Mouse (Mus musculus) lung, postnatal 14 days (tissue): ENCODE measurements at regions not wholly inside any gene's neighbourhood (a gene's known extent, or its start where the extent isn't known, plus 50 kb on each side); places are given as distances from the start of the nearest gene placed in this dataset.

Experiments
- DNase-seq: peaks from one replicate; pipeline ENCODE4 v3.0.0; 2021

DNA sequence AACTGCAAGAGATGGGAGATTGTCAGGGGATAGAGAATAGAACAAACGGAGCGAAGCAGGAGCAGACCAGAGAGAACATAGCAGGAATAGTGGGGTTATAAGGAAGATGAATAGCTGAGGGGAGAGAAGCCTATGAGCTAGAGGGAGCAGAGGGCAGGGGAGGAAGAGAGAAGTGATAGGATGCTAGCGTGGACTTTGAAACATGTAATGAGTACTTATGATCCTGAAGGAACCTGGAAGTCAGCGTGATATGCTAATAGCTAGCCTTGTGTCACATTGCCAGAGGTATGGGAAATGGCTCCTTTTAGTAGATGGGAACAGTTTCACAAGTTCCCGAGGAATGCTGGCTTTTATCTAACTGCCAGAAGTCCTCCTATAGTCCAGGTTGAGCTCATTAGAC, 51.8 kb downstream of the Calml3 start:
- DNase-seq = no peak

- DNase-seq = no peak
These were observed 52.9 kb downstream of the Calml3 start for GRCm38 (mm10) chr13:3751222-3751621.

GRCm38 (mm10) chr13:3750756-3751155, 53.4 kb downstream of the Calml3 start:
- DNase-seq = peak; percentile 71

DNA sequence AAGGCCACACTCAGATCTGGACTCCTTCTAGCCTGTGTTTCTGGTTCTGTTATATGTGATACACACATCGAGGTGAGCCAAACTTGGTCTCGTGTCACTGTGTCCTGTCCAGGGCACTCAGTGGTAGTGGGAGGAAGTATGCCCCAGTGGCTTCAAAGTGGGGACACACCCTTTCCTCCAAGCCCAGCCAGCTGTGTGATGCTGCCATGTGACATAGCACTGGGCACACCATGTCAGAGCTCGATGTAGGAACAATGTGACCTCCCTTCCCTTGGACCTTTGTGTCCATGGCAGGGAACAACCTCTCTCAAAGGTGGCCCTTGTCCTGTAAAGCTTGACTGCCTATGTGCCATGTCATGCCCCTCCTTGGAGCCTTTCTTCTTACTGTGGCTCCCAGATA, 54.5 kb downstream of the Calml3 start:
- DNase-seq = no peak

DNA sequence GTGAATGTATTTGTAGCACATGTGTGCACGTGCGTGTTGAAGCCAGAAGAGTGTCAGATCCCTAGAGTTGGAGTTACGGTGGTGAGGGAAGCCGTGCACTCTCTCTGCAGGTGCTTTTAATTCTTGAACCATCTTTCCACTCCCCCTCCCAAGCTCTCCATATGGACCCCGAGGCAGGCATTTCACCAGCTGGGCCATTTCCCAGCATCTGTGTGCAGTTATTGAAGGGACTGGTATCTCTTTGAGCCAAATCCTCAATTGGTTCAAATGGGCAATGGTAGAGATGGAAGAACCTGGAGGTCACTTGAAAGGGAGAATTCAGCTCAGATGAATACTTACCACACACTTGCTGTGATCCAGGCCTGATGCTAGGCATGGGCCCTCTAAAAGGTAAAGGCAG, 55.3 kb downstream of the Calml3 start:
- no peak for DNase-seq

DNA sequence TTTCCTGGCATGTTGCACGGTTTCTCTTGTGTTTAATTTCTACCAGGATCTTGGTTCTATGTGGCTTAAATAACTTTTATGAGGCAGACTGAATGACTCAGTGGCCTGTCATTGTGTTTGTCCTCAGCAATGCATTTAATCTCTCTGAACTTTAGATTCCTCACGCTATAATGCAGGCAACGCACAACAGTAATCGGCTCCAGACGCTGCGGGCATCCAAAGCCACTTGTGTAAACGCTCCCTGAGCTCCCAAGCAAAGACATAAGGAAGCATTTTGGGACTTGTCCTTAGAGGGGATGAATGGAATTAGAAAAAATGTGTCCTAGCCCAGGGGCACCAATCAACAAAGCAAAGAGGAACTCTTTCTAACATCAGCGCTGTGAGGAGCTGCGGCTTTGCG, 57.6 kb downstream of the Calml3 start:
- no peak for DNase-seq

- no peak for DNase-seq
These were observed 59.2 kb downstream of the Calml3 start for GRCm38 (mm10) chr13:3744870-3745269.

DNA sequence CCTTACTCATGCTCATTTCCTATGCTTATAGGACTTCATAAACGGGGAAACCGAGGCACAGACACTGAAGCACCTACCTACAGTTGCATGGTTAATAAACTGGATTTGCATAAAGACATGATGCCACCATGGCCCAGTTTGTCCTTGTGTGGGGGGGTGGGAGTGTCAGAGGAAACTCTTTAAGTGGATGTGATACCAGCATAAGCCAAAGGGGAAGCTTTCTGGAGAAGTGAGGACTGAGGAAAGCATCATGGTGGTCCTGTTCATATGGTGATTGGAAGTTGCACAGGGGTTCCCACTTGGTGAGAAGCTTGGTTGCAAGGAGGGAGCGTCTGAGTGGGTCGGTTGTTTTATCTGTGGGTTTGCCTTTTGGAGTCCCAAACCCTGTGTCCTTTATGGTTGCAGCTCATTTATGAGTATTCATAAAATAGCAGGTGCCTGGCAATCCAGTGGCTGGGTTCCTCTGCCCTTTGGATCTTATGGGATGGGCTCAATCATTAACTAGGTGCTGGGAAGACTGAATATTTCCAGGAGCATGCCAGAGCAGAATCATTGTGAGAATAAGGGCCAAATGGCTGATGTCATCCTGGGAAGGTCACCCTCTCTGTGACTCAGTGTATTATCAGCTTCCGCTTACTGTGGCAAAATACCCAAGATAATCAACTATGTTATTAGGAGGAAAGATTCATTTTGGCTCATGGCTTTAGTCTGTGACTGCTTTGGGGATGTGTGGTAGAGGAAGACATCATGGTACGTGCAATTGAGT, 60.2 kb downstream of the Calml3 start:
- no peak for DNase-seq

DNA sequence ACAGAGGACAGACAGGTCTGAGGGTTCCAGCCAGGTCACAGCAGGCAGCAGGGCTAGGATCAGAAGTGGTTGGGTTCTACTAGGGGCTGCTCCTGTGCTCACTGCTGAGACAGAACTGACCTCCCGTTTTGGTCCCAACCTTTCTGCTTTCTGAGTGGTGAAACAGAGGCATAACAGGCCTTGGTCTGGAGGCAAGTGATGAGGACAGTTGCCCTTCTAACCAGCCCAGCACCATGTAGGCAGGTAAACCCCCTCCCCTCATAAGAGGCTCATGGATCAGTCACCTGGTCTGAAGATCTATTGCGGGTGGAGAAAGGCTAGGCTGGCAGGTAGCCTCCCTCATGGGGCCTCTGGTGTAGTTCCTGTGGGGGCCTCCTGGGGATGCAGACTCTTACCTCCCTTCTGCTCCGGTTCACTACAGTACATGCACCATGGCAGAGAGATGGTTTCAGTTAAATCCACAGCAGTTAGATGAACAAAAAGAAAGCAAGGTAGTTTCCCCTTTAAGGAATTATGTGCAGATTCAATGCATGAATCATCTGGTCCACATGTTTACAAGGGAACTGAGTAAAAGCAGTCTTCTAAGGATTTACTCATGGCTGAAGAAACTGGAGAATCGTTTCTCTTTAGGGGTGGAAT, 61.2 kb downstream of the Calml3 start:
- DNase-seq = no peak

GRCm38 (mm10) chr13:3742094-3742730, 61.9 kb downstream of the Calml3 start:
- DNase-seq = peak; percentile 66

GRCm38 (mm10) chr13:3730699-3731021, 73.5 kb downstream of the Calml3 start:
- no peak for DNase-seq

GRCm38 (mm10) chr13:3729926-3730698, 74.0 kb downstream of the Calml3 start:
- peak; percentile 42 for DNase-seq

DNA sequence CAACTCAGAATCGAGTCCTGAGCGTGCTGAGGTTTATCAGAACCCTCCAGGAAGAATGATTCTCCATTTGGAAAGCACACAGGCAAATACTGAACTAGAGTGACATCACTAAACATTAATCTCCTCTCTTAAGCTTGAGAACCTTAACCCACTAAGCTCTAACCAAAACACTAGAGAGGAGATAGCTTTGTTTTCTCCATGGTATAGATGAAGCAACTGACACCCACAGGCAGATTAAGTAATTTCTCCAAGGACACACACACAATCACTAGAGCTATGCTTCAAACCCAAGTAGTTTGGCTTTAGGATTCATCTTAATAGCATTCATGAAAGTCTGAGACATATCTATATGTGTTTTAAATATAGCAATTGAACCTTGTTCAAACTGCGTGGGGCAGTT, 75.2 kb downstream of the Calml3 start:
- DNase-seq = no peak

GRCm38 (mm10) chr13:3726331-3726781, 77.8 kb downstream of the Calml3 start:
- DNase-seq = peak; percentile 50

GRCm38 (mm10) chr13:3725803-3726202, 78.3 kb downstream of the Calml3 start:
- DNase-seq = no peak

- DNase-seq = no peak
These were observed 79.8 kb downstream of the Calml3 start for GRCm38 (mm10) chr13:3724313-3724712.

- no peak for DNase-seq
These were observed 80.5 kb downstream of the Calml3 start for GRCm38 (mm10) chr13:3723458-3724143.

- no peak for DNase-seq
These were observed 81.2 kb downstream of the Asb13 start for GRCm38 (mm10) chr13:3715019-3715418.

- no peak for DNase-seq
These were observed 78.8 kb downstream of the Asb13 start for GRCm38 (mm10) chr13:3712497-3713160.

DNA sequence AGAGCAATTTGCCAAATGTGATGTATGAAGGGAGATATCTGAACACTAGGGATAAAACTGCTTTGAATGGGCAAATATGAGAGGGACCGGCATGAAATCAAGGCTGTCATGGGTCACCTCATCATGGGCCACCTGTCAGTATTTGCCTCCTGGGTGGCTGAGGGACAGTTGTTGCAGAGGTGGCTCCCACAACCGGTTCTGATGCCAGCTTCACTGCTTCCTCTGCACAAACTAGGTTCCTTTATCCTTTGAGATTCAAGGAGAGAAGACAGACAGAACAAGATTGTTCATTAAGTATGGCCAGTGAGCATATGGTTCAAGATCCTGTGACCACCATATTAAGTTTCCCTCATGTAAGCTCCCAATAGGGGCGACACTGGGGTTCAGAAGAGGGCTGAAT, 78.3 kb downstream of the Asb13 start:
- DNase-seq = no peak

DNA sequence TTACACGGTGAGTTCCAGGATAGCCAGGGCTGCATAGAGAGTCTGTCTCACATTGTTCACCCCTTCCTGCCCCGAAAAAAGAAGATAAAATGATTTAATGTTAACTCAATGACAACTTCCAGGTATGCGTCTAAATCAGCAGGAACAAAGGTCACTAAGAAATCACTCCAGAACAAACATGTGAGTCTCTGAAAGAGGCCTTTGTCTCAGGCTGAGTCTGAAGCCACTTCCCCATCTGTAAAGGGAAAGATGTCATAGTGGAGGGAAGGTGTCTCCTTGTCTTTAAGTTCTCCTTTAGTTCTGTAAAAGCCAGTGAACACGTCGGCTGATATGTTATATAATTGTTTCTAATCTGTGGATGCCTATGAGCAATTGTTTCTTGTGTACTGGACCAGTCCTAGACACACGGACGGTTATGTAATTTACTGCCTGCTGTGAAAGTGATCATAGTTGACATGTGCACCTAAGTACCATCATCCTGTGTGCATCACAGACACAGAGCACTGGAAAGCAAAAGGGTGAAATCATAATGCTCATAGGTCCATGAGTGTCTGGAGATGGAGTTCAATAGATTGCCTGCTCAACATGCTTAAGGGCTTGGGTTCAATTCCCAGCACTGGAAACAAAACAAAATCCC, 76.3 kb downstream of the Asb13 start:
- DNase-seq = no peak
